Mouse (Mus musculus) megakaryocyte, embryonic 14.5 days (primary cell): Measurements from ENCODE around the gene Gm28047. TPM values are rescaled to one million over a fixed set of nuclear protein-coding genes. Genes with fewer than 3 reads are reported as not detected.

ENCODE experiments used
- H3K27me3 ChIP-seq: replicated peaks from 2 replicates; pipeline ENCODE3; 2012; ENCODE audit warnings: inconsistent platforms
- H3K36me3 ChIP-seq: replicated peaks from 2 replicates; pipeline ENCODE3; 2012; ENCODE audit warnings: low read length, inconsistent platforms, mixed read lengths
- H3K4me1 ChIP-seq: 2 replicates; pipeline ENCODE4 v1.6.1; 2012; ENCODE audit warnings: inconsistent platforms
- H3K4me3 ChIP-seq: replicated peaks from 2 replicates; pipeline ENCODE3; 2012; ENCODE audit warnings: moderate library complexity, mild to moderate bottlenecking, inconsistent platforms
- H3K9me3 ChIP-seq: 2 replicates; pipeline ENCODE4 v1.6.1; 2012; ENCODE audit warnings: inconsistent platforms
- FLI1 ChIP-seq: IDR thresholded peaks from 2 replicates; pipeline ENCODE4 v1.6.1; 2012; ENCODE audit warnings: low read length, inconsistent platforms, mixed read lengths
- GATA1 ChIP-seq: IDR thresholded peaks from 3 replicates; pipeline ENCODE4 v1.6.1; 2012; ENCODE audit warnings: mixed read lengths, low read length, inconsistent platforms, borderline replicate concordance
- polyA plus RNA-seq: library from polyadenylated mRNA; stranded (reverse); fragments of >175 nt; gene quantifications from 2 replicates; pipeline ENCODE4 v1.2.3, GENCODE M21; 2012; ENCODE audit warnings: low replicate concordance; ENCODE audit not compliant: insufficient read depth

The Gm28047 gene
- polyA plus RNA-seq, 1 experiment = not detected

GRCm38 (mm10) chr15:102555581-102555980 is 69.3 kb downstream of the Gm28047 start:
- H3K4me1 ChIP-seq = peaks cover 12% of the 10 kb centered on the region; the same call in 1 of the 2 replicates
- peaks cover 80% of the 10 kb centered on the region for H3K36me3 ChIP-seq
- H3K4me3 ChIP-seq = no peak overlapping the region
- TF ChIP-seq FLI1 = no peak
- TF ChIP-seq GATA1 = no peak
- no peaks in the 10 kb centered on the region for H3K9me3 ChIP-seq
- no peaks in the 10 kb centered on the region for H3K27me3 ChIP-seq

GRCm38 (mm10) chr15:102552599-102552998 is 72.3 kb downstream of the Gm28047 start:
- Histone ChIP-seq H3K4me3 (no peak overlapping the region), H3K4me1 (peaks cover 12% of the 10 kb centered on the region; the same call in 1 of the 2 replicates), H3K36me3 (peaks cover 75% of the 10 kb centered on the region), H3K9me3 (no peaks in the 10 kb centered on the region), H3K27me3 (no peaks in the 10 kb centered on the region)
- no peak for TF ChIP-seq GATA1
- TF ChIP-seq FLI1 = no peak

GRCm38 (mm10) chr15:102547478-102547877 is 77.4 kb downstream of the Gm28047 start:
- Histone ChIP-seq H3K9me3 (no peaks in the 10 kb centered on the region), H3K36me3 (peaks cover 69% of the 10 kb centered on the region)

GRCm38 (mm10) chr15:102546677-102547427 is 78.0 kb downstream of the Gm28047 start:
- TF ChIP-seq GATA1 (no peak), FLI1 (no peak)
- no peaks in the 10 kb centered on the region for H3K27me3 ChIP-seq
- no peak overlapping the region for H3K4me3 ChIP-seq
- H3K9me3 ChIP-seq = no peaks in the 10 kb centered on the region
- H3K4me1 ChIP-seq = no peaks in the 10 kb centered on the region
- peaks cover 69% of the 10 kb centered on the region for H3K36me3 ChIP-seq

More at GRCm38 (mm10) chr15:102547478-102547877, 77.4 kb downstream of the Gm28047 start:
- Histone ChIP-seq H3K4me3 (no peak overlapping the region), H3K4me1 (no peaks in the 10 kb centered on the region), H3K27me3 (no peaks in the 10 kb centered on the region)
- TF ChIP-seq FLI1 (no peak), GATA1 (no peak)

GRCm38 (mm10) chr15:102546246-102546645 is 78.6 kb downstream of the Gm28047 start:
- Histone ChIP-seq H3K9me3 (no peaks in the 10 kb centered on the region), H3K27me3 (no peaks in the 10 kb centered on the region), H3K36me3 (peaks cover 69% of the 10 kb centered on the region), H3K4me3 (no peak overlapping the region), H3K4me1 (no peaks in the 10 kb centered on the region)
- TF ChIP-seq FLI1 (no peak), GATA1 (no peak)

- no peaks in the 10 kb centered on the region for H3K27me3 ChIP-seq
- TF ChIP-seq FLI1 (no peak), GATA1 (no peak)
These were observed 80.1 kb downstream of the Gm28047 start for GRCm38 (mm10) chr15:102544801-102545200.

GRCm38 (mm10) chr15:102533926-102534325 is 90.9 kb downstream of the Gm28047 start:
- peaks cover 22% of the 10 kb centered on the region for H3K4me1 ChIP-seq
- no peak for TF ChIP-seq FLI1
- TF ChIP-seq GATA1 = no peak
- no peak overlapping the region for H3K4me3 ChIP-seq
- peaks cover 95% of the 10 kb centered on the region for H3K36me3 ChIP-seq
- H3K27me3 ChIP-seq = no peaks in the 10 kb centered on the region
- no peaks in the 10 kb centered on the region for H3K9me3 ChIP-seq

More at GRCm38 (mm10) chr15:102544801-102545200, 80.1 kb downstream of the Gm28047 start:
- Histone ChIP-seq H3K4me3 (no peak overlapping the region), H3K36me3 (peaks cover 79% of the 10 kb centered on the region), H3K9me3 (no peaks in the 10 kb centered on the region), H3K4me1 (no peaks in the 10 kb centered on the region)

GRCm38 (mm10) chr15:102532106-102532900 is 92.6 kb downstream of the Gm28047 start:
- H3K9me3 ChIP-seq = no peaks in the 10 kb centered on the region
- TF ChIP-seq GATA1 (no peak), FLI1 (no peak)
- H3K4me3 ChIP-seq = no peak overlapping the region
- H3K27me3 ChIP-seq = no peaks in the 10 kb centered on the region
- H3K36me3 ChIP-seq = peaks cover 97% of the 10 kb centered on the region
- peaks cover 36% of the 10 kb centered on the region for H3K4me1 ChIP-seq

GRCm38 (mm10) chr15:102531586-102531985 is 93.3 kb downstream of the Gm28047 start:
- H3K36me3 ChIP-seq = peaks cover 94% of the 10 kb centered on the region
- no peaks in the 10 kb centered on the region for H3K27me3 ChIP-seq
- H3K9me3 ChIP-seq = no peaks in the 10 kb centered on the region
- H3K4me1 ChIP-seq = peaks cover 39% of the 10 kb centered on the region
- no peak overlapping the region for H3K4me3 ChIP-seq
- TF ChIP-seq FLI1 (no peak), GATA1 (no peak)

GRCm38 (mm10) chr15:102530566-102530965 is 94.3 kb downstream of the Gm28047 start:
- H3K4me3 ChIP-seq = peak overlapping the region; percentile 29
- H3K36me3 ChIP-seq = peaks cover 93% of the 10 kb centered on the region
- H3K4me1 ChIP-seq = peaks cover 43% of the 10 kb centered on the region
- no peaks in the 10 kb centered on the region for H3K9me3 ChIP-seq
- no peaks in the 10 kb centered on the region for H3K27me3 ChIP-seq
- TF ChIP-seq FLI1 = no peak
- TF ChIP-seq GATA1 = no peak
